Mouse (Mus musculus): ENCODE results near the gene Vegfa.
A peak's percentile ranks its signal among the peaks of the same experiment; 100 is the strongest.
"Not testable (repeated sequence)": the region's sequence is repeated elsewhere in the genome, so short reads cannot be mapped to it uniquely, and the experiment has no call there.

Gene Vegfa

GRCm38 (mm10) chr17:45996921-45997444 is 35.2 kb downstream of the Vegfa start:
- DNase-seq (ENCODE audit: extremely low spot score), result no peak

- no peak for DNase-seq (ENCODE audit: extremely low spot score)
Observed at GRCm38 (mm10) chr17:45994281-45994817, 37.8 kb downstream of the Vegfa start.

- DNase-seq (ENCODE audit: extremely low spot score), result no peak
Observed at GRCm38 (mm10) chr17:45986915-45987314, 45.3 kb downstream of the Vegfa start.

GRCm38 (mm10) chr17:45986374-45986773 is 45.8 kb downstream of the Vegfa start:
- DNase-seq (ENCODE audit: extremely low spot score), result no peak

GRCm38 (mm10) chr17:45983185-45983584 is 49.0 kb downstream of the Vegfa start:
- DNase-seq (ENCODE audit: extremely low spot score), result not testable (repeated sequence)

GRCm38 (mm10) chr17:45981841-45982240 is 50.3 kb downstream of the Vegfa start:
- DNase-seq (ENCODE audit: extremely low spot score), result no peak

- DNase-seq (ENCODE audit: extremely low spot score), result no peak
Observed at GRCm38 (mm10) chr17:45979025-45979805, 53.0 kb downstream of the Vegfa start.

- DNase-seq (ENCODE audit: extremely low spot score), result peak; percentile 47
Observed at GRCm38 (mm10) chr17:45974461-45974860, 57.7 kb downstream of the Vegfa start.

- no peak for DNase-seq (ENCODE audit: extremely low spot score)
Observed at GRCm38 (mm10) chr17:45973214-45973613, 59.0 kb downstream of the Vegfa start.

GRCm38 (mm10) chr17:45972405-45972804 is 59.8 kb downstream of the Vegfa start:
- DNase-seq (ENCODE audit: extremely low spot score), result no peak

GRCm38 (mm10) chr17:45971800-45972199 is 60.4 kb downstream of the Vegfa start:
- DNase-seq (ENCODE audit: extremely low spot score), result no peak

- no peak for DNase-seq (ENCODE audit: extremely low spot score)
Observed at GRCm38 (mm10) chr17:45970741-45971550, 61.2 kb downstream of the Vegfa start.

GRCm38 (mm10) chr17:45969596-45969995 is 62.6 kb downstream of the Vegfa start:
- no peak for DNase-seq (ENCODE audit: extremely low spot score)

- no peak for DNase-seq (ENCODE audit: extremely low spot score)
Observed at GRCm38 (mm10) chr17:45968341-45968740, 63.8 kb downstream of the Vegfa start.
